Mouse (Mus musculus): ENCODE data around the gene Zdhhc16.

Zdhhc16 gene

GRCm38 (mm10) chr19:41933179-41934086, at the start of gene Zdhhc16, which contains the start of gene Exosc1:
TSS of gene Zdhhc16 (plus strand) at chr19:41933480.
TSS of gene Exosc1 (minus strand) at chr19:41933423.
- DNase-seq = peak; percentile 99

- DNase-seq = no peak
Observed at GRCm38 (mm10) chr19:41883882-41884281, 49.4 kb upstream of the Zdhhc16 start.

- peak; percentile 26 for DNase-seq
Observed at GRCm38 (mm10) chr19:41888191-41888590, 45.1 kb upstream of the Zdhhc16 start.

- no peak for DNase-seq
Observed at GRCm38 (mm10) chr19:41894959-41895358, 38.3 kb upstream of the Zdhhc16 start.

- DNase-seq = peak; percentile 81
Observed at GRCm38 (mm10) chr19:41895460-41896318, 37.6 kb upstream of the Zdhhc16 start, which contains the start of gene Rrp12. TSS of gene Rrp12 (minus strand) at chr19:41896173.

GRCm38 (mm10) chr19:41896319-41896711, 37.0 kb upstream of the Zdhhc16 start:
- DNase-seq = no peak

- DNase-seq = peak; percentile 21
Observed at GRCm38 (mm10) chr19:41898860-41899259, 34.4 kb upstream of the Zdhhc16 start.

- DNase-seq = no peak
Observed at GRCm38 (mm10) chr19:41900495-41901090, 32.7 kb upstream of the Zdhhc16 start.

- DNase-seq = no peak
Observed at GRCm38 (mm10) chr19:41901696-41902095, 31.6 kb upstream of the Zdhhc16 start.

- no peak for DNase-seq
Observed at GRCm38 (mm10) chr19:41902848-41903593, 30.3 kb upstream of the Zdhhc16 start.

- no peak for DNase-seq
Observed at GRCm38 (mm10) chr19:41905246-41905645, 28.0 kb upstream of the Zdhhc16 start.

GRCm38 (mm10) chr19:41906311-41907078, 26.8 kb upstream of the Zdhhc16 start:
- no peak for DNase-seq

- DNase-seq = peak; percentile 28
Observed at GRCm38 (mm10) chr19:41907079-41907760, 26.1 kb upstream of the Zdhhc16 start.

GRCm38 (mm10) chr19:41908736-41909135, 24.5 kb upstream of the Zdhhc16 start:
- no peak for DNase-seq

GRCm38 (mm10) chr19:41910396-41910795, 22.9 kb upstream of the Zdhhc16 start:
- DNase-seq = no peak

GRCm38 (mm10) chr19:41911178-41912073, 21.9 kb upstream of the Zdhhc16 start, which contains the start of gene Pgam1:
TSS of gene Pgam1 (plus strand) at chr19:41911923.
- DNase-seq = peak; percentile 94

GRCm38 (mm10) chr19:41912121-41913080, 20.9 kb upstream of the Zdhhc16 start:
- peak; percentile 52 for DNase-seq

All from kidney, adult 11 months (tissue).